Mouse (Mus musculus) erythroid progenitor cell, adult 5-6 weeks (primary cell): ENCODE data around the gene Olfr150. TPM values are rescaled to one million over a fixed set of nuclear protein-coding genes. Genes with fewer than 3 reads are reported as not detected.
"Not testable (repeated sequence)": the region's sequence is repeated elsewhere in the genome, so short reads cannot be mapped to it uniquely, and the experiment has no call there.

Experiments
- ATAC-seq: replicated peaks from 2 replicates; pipeline ENCODE4 v1.8.0; 2016; ENCODE audit warnings: moderate number of reproducible peaks, mild to moderate bottlenecking, moderate TSS enrichment, inconsistent platforms; ENCODE audit not compliant: poor library complexity, low FRiP score, severe bottlenecking
- total RNA-seq, 2 experiments: library from RNA; stranded (forward) in 1 of 2; stranded (reverse) in 1 of 2; fragments of 150-400 nt in 1 of 2; fragments of 186-747, 209-891 nt in 1 of 2; gene quantifications; 2 replicates each; pipeline versions ENCODE4 v1.2.3 to v1.2.4; 2015 to 2017; ENCODE audit warnings: low replicate concordance in 2 of 2

Gene Olfr150
- total RNA-seq (2015; ENCODE audit: low replicate concordance) (not detected in 2 replicates), total RNA-seq (2017; ENCODE audit: low replicate concordance) (not detected in 2 replicates)

DNA sequence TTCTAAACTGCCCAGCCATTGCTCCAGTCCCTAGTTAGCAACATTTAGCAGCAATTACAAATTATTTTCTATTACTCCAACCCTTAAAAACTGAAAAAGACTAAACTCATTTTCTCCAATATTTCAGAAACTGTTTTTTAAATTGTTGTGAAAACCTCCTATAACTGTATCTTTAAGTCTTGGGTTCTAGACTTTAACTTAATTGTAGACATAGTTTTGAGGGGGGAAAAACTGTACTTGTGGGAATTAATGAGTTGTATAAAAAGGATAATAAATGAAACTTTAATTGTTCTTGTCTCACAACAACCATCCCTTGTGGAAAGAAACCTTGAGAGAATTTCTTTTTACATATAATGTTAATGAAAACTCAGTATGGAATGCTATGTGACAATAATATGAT lies at the start of gene Olfr150:
Olfr150 (plus strand) TSS at position 301 of the 400 bp plus-strand sequence.
- ATAC-seq = no peak

DNA sequence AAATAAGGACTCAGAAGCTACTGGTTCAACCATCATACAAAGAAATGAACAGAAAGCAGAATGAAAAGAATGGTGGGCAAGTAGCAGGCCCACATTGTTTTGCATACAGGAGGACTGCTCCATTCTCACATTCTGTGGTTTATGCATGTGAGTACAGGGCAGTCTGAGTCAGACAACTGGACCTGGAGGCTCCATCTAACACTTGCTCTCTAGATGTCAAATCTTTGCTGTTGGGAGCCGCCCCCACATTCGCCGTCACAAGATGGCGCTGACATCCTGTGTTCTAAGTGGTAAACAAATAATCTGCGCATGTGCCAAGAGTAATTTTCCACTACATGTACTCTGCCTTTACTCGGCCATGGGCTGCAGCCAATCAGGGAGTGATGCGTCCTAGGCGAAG lies 29.7 kb upstream of the Olfr150 start:
- ATAC-seq = not testable (repeated sequence)

DNA sequence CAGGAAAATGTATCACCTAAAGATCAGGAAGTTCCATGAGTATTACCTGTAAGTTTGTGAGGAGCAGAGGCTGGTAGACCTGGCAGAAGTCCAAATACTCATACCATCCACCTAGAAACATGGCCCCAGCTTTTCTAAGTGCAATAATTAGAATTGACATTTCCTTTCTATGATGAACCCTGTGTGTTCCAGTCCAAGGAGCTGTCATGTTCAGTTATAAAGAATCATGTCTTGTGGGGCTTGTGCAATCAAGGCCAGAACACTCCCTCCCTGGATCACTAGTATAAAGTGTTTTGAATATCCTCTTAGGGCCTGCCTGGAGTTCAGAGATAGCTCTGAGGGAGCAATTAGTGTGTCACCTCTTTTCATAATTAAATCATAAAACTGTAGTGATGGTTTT lies 23.8 kb upstream of the Olfr150 start, which contains the start of gene Olfr149:
Olfr149 (minus strand) TSS at position 101 of the 400 bp plus-strand sequence.
- ATAC-seq = no peak

DNA sequence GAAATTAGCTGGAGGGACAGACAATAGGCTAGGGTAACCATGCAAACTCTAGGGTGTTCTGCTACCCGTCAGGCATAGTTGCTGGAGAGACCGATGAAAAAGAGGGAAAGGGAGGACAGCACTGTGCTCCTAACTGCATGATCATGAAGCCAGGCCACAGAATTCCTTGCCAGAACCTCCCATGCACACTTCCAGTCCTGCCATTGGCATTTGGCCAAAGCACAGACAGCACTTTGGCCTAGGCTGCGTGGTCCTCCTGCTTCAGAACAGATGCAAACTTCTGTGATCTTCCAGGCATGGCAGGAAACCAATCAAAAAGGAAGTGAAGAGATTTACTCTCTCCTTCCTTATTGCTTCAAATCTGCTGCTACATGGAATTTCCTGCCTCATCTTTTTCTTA lies 21.8 kb upstream of the Olfr150 start:
- no peak for ATAC-seq

DNA sequence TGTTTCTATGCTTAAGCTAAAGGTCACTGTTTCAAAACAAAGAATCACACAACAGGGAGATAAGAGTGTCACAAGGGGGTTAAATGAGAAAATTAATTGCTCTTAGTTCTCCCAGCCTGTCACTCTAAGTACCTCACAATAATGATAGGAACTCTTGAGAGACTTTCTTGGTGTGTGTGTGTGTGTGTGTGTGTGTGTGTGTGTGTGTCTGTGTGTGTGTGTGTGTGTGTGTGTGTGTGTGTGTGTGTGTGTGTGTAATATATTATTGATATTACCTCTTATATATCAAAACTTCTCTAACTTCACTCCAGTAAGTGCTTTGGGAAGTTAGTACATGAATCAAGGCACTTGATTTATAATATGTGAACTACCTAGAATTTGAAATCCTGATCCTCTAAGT lies 19.7 kb upstream of the Olfr150 start, which contains the start of gene Olfr965:
Olfr965 (plus strand) TSS at position 301 of the 400 bp plus-strand sequence.
- no peak for ATAC-seq

DNA sequence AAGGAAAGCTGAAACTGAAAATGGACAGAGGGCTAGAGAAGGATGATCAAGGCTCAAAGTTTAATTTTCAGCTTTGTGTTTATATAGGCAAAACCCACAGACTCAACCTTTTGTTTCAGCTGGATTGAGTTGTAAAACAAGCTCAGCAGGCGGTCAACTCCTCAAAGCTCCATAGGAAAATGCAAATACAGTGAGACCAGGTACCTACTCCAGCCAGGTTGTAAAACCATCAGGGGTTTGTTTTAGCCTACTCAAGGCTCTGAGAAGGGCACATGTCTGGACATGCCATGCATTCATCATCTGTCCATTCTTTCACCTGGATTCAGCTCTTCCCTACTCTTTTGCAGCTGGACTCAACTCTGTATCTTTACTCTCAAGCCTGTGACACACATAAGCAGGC lies 10.0 kb downstream of the Olfr150 start:
- no peak for ATAC-seq

DNA sequence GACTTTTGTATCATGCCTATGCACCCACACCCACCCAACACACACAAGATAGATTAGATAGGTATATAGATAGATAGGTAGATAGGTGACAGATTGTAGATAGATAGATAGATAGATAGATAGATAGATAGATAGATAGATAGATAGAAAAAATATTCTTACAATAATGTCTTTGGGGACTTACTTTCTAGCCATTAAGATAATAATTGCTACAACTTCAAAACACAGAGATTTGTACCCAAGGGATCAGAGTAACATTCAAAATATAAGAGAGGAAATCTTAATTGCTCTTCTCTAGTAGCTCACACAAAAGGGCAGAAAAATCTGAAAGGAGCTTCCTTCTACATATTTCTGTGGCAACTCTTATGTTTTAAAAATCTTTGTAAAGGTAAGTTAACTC lies 15.2 kb downstream of the Olfr150 start, which contains the start of gene Olfr967:
Olfr967 (plus strand) TSS at position 301 of the 400 bp plus-strand sequence.
- ATAC-seq = no peak

DNA sequence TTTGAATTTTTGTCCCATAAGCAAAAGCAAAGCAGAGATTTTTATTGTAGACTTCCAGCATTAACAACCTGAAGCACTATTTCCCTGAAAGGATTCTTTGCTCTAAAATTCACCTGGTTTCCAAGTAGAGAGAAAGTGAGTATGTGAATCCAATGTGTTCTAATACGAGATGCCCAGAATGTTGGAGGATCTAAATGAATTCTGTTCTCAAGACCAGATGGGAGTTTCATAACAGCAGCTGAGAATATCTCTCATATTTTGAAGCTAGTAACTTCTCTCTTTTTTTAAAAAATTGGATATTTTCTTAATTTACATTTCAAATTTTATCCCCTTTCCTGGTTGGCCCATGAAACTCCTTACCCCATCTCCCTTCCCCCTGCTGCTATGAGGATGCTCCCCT lies 15.7 kb downstream of the Olfr150 start:
- no peak for ATAC-seq

DNA sequence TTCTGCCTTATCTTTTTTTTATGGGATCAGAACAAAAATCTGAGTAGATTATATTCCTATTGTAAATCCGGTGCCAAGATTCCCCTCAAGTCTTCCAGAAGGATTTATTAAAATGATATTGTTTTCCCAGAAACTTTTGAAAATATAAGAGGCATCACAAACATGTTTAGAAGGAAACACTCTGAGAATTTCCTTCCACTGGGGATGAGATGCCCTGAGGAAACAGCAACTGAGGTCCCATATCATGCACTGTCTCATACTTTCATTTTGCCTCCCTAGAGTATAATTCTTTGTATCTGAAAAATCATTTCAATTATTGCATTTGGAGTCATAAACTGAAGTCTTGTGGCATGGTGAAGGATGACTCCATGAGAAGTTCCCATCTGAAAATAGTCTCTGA lies 52.4 kb downstream of the Olfr150 start, which contains the start of gene Olfr968:
Olfr968 (minus strand) TSS at position 101 of the 400 bp plus-strand sequence.
- ATAC-seq = no peak

Other genes with a start within 250 kb of the Olfr150 start
- not detected in 2 replicates for gene Olfr44, start 237.0 kb upstream of the Olfr150 start, total RNA-seq (2015; ENCODE audit: low replicate concordance)
- gene Olfr44, start 237.0 kb upstream of the Olfr150 start, total RNA-seq (2017; ENCODE audit: low replicate concordance) = not detected in 2 replicates
- not detected in 2 replicates for gene Olfr957, start 215.2 kb upstream of the Olfr150 start, total RNA-seq (2015; ENCODE audit: low replicate concordance)
- gene Olfr957, start 215.2 kb upstream of the Olfr150 start, total RNA-seq (2017; ENCODE audit: low replicate concordance) = not detected in 2 replicates
- gene Olfr958, start 176.9 kb upstream of the Olfr150 start, total RNA-seq (2015; ENCODE audit: low replicate concordance) = not detected in 2 replicates
- gene Olfr958, start 176.9 kb upstream of the Olfr150 start, total RNA-seq (2017; ENCODE audit: low replicate concordance) = not detected in 2 replicates
- not detected in 2 replicates for gene Olfr959, start 155.4 kb upstream of the Olfr150 start, total RNA-seq (2015; ENCODE audit: low replicate concordance)
- gene Olfr959, start 155.4 kb upstream of the Olfr150 start, total RNA-seq (2017; ENCODE audit: low replicate concordance) = not detected in 2 replicates
- not detected in 2 replicates for gene AW551984, start 126.6 kb upstream of the Olfr150 start, total RNA-seq (2015; ENCODE audit: low replicate concordance)
- gene AW551984, start 126.6 kb upstream of the Olfr150 start, total RNA-seq (2017; ENCODE audit: low replicate concordance) = not detected in 2 replicates
- gene Olfr148, start 120.3 kb upstream of the Olfr150 start, total RNA-seq (2015; ENCODE audit: low replicate concordance) = not detected in 2 replicates
- not detected in 2 replicates for gene Olfr148, start 120.3 kb upstream of the Olfr150 start, total RNA-seq (2017; ENCODE audit: low replicate concordance)
- gene Olfr960, start 109.6 kb upstream of the Olfr150 start, total RNA-seq (2015; ENCODE audit: low replicate concordance) = not detected in 2 replicates
- gene Olfr960, start 109.6 kb upstream of the Olfr150 start, total RNA-seq (2017; ENCODE audit: low replicate concordance) = not detected in 2 replicates
- gene Olfr961, start 85.9 kb upstream of the Olfr150 start, total RNA-seq (2015; ENCODE audit: low replicate concordance) = not detected in 2 replicates
- not detected in 2 replicates for gene Olfr961, start 85.9 kb upstream of the Olfr150 start, total RNA-seq (2017; ENCODE audit: low replicate concordance)
- not detected in 2 replicates for gene Olfr963, start 63.8 kb upstream of the Olfr150 start, total RNA-seq (2015; ENCODE audit: low replicate concordance)
- not detected in 2 replicates for gene Olfr963, start 63.8 kb upstream of the Olfr150 start, total RNA-seq (2017; ENCODE audit: low replicate concordance)
- not detected in 2 replicates for gene Olfr149, start 23.9 kb upstream of the Olfr150 start, total RNA-seq (2015; ENCODE audit: low replicate concordance)
- gene Olfr149, start 23.9 kb upstream of the Olfr150 start, total RNA-seq (2017; ENCODE audit: low replicate concordance) = not detected in 2 replicates
- gene Olfr965, start 19.6 kb upstream of the Olfr150 start, total RNA-seq (2015; ENCODE audit: low replicate concordance) = not detected in 2 replicates
- gene Olfr965, start 19.6 kb upstream of the Olfr150 start, total RNA-seq (2017; ENCODE audit: low replicate concordance) = not detected in 2 replicates
- gene Olfr967, start 15.3 kb downstream of the Olfr150 start, total RNA-seq (2015; ENCODE audit: low replicate concordance) = not detected in 2 replicates
- gene Olfr967, start 15.3 kb downstream of the Olfr150 start, total RNA-seq (2017; ENCODE audit: low replicate concordance) = not detected in 2 replicates
- not detected in 2 replicates for gene Olfr968, start 52.3 kb downstream of the Olfr150 start, total RNA-seq (2015; ENCODE audit: low replicate concordance)
- not detected in 2 replicates for gene Olfr968, start 52.3 kb downstream of the Olfr150 start, total RNA-seq (2017; ENCODE audit: low replicate concordance)
- not detected in 2 replicates for gene Olfr969, start 60.0 kb downstream of the Olfr150 start, total RNA-seq (2015; ENCODE audit: low replicate concordance)
- not detected in 2 replicates for gene Olfr969, start 60.0 kb downstream of the Olfr150 start, total RNA-seq (2017; ENCODE audit: low replicate concordance)
- gene Olfr970, start 77.9 kb downstream of the Olfr150 start, total RNA-seq (2015; ENCODE audit: low replicate concordance) = not detected in 2 replicates
- not detected in 2 replicates for gene Olfr970, start 77.9 kb downstream of the Olfr150 start, total RNA-seq (2017; ENCODE audit: low replicate concordance)
- gene Olfr971, start 105.9 kb downstream of the Olfr150 start, total RNA-seq (2015; ENCODE audit: low replicate concordance) = not detected in 2 replicates
- gene Olfr971, start 105.9 kb downstream of the Olfr150 start, total RNA-seq (2017; ENCODE audit: low replicate concordance) = not detected in 2 replicates
- not detected in 2 replicates for gene Olfr972, start 135.4 kb downstream of the Olfr150 start, total RNA-seq (2015; ENCODE audit: low replicate concordance)
- gene Olfr972, start 135.4 kb downstream of the Olfr150 start, total RNA-seq (2017; ENCODE audit: low replicate concordance) = not detected in 2 replicates
- gene Olfr229, start 176.4 kb downstream of the Olfr150 start, total RNA-seq (2015; ENCODE audit: low replicate concordance) = not detected in 2 replicates
- not detected in 2 replicates for gene Olfr229, start 176.4 kb downstream of the Olfr150 start, total RNA-seq (2017; ENCODE audit: low replicate concordance)
- not detected in 2 replicates for gene Olfr974, start 206.5 kb downstream of the Olfr150 start, total RNA-seq (2015; ENCODE audit: low replicate concordance)
- gene Olfr974, start 206.5 kb downstream of the Olfr150 start, total RNA-seq (2017; ENCODE audit: low replicate concordance) = not detected in 2 replicates
- gene Olfr975, start 221.1 kb downstream of the Olfr150 start, total RNA-seq (2015; ENCODE audit: low replicate concordance) = not detected in 2 replicates
- not detected in 2 replicates for gene Olfr975, start 221.1 kb downstream of the Olfr150 start, total RNA-seq (2017; ENCODE audit: low replicate concordance)
- gene Olfr976, start 230.2 kb downstream of the Olfr150 start, total RNA-seq (2015; ENCODE audit: low replicate concordance) = not detected in 2 replicates
- not detected in 2 replicates for gene Olfr976, start 230.2 kb downstream of the Olfr150 start, total RNA-seq (2017; ENCODE audit: low replicate concordance)